Mouse (Mus musculus) liver, postnatal 0 days (tissue): Measurements from ENCODE around the gene Vwf.

ENCODE experiments used
- CTCF ChIP-seq: sonication (generic); IDR thresholded peaks from 2 replicates; pipeline ENCODE4 v1.5.1; 2016; ENCODE audit warnings: antibody characterized with exemption, low read depth
- EP300 ChIP-seq: IDR thresholded peaks from 2 replicates; pipeline ENCODE4 v1.6.1; 2016; ENCODE audit warnings: antibody characterized with exemption, low read depth, mild to moderate bottlenecking

DNA sequence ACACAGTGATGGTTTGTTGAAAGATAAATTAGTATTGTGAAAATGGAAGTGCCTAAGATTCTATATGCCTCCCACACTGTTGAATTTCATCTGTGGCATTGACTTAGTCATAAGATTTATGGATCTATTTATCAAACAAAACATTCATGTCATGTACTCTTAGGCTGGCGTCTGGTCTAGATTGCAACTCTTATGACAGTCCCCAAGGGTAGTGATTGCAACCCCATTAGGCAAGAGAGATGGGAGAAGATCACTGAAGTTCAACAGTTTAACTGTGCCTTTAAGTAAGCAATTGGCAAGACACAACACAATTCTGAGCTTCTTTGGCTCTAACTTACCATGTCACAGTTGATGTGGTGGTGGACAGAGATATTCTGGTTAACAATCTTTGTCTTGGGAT lies 106.8 kb downstream of the Vwf start:
- TF ChIP-seq CTCF (no peak), EP300 (no peak)
